Mouse (Mus musculus) cortical plate, adult 2 months (tissue): ENCODE data around the gene Slc32a1. TPM values are rescaled to one million over a fixed set of nuclear protein-coding genes. Genes with fewer than 3 reads are reported as not detected.
A peak's percentile ranks its signal among the peaks of the same experiment; 100 is the strongest.

ENCODE experiments used
- H3K27ac ChIP-seq: fragments of 200-500 bp; 2 replicates; pipeline ENCODE4 v1.5.1; 2012; ENCODE audit warnings: low read length, control low read depth, inconsistent platforms; ENCODE audit not compliant: insufficient read depth
- H3K4me1 ChIP-seq: fragments of 200-500 bp; 2 replicates; pipeline ENCODE4 v1.6.1; 2011; ENCODE audit warnings: low read length; ENCODE audit not compliant: control insufficient read depth, insufficient read depth
- H3K4me3 ChIP-seq: fragments of 200-500 bp; 2 replicates; pipeline ENCODE4 v1.5.1; 2011; ENCODE audit warnings: mild to moderate bottlenecking, low read length, control low read depth; ENCODE audit not compliant: insufficient read depth
- CTCF ChIP-seq: fragments of 200-500 bp; IDR thresholded peaks from 2 replicates; pipeline ENCODE4 v1.5.1; 2011; ENCODE audit warnings: mild to moderate bottlenecking, control low read depth, low read length; ENCODE audit not compliant: insufficient read depth; ENCODE audit errors: extremely low read depth
- POLR2A ChIP-seq: fragments of 200-500 bp; IDR thresholded peaks from 2 replicates; pipeline ENCODE4 v1.6.1; 2011; ENCODE audit warnings: mild to moderate bottlenecking, low read length, control low read depth; ENCODE audit not compliant: insufficient read depth; ENCODE audit errors: extremely low read depth
- polyA plus RNA-seq: library from polyadenylated mRNA; depleted of rRNA; stranded (reverse); fragments of >200 nt; gene quantifications from 2 replicates; pipeline ENCODE4 v1.2.3, GENCODE M21; 2012

Gene Slc32a1
- polyA plus RNA-seq, 1 experiment: 87.3 TPM

- Histone ChIP-seq H3K4me1 (no peaks in the 10 kb centered on the region), H3K4me3 (no peak overlapping the region), H3K27ac (no peak overlapping the region)
- TF ChIP-seq POLR2A (no peak), CTCF (no peak)
Observed at GRCm38 (mm10) chr2:158591286-158591685, 19.3 kb upstream of the Slc32a1 start.

- Histone ChIP-seq H3K4me3 (no peak overlapping the region), H3K27ac (no peak overlapping the region), H3K4me1 (no peaks in the 10 kb centered on the region)
- TF ChIP-seq CTCF (no peak), POLR2A (no peak)
Observed at GRCm38 (mm10) chr2:158593371-158593770, 17.2 kb upstream of the Slc32a1 start.

- TF ChIP-seq POLR2A (no peak), CTCF (no peak)
- no peak overlapping the region for H3K4me3 ChIP-seq
- no peak overlapping the region for H3K27ac ChIP-seq
Observed at GRCm38 (mm10) chr2:158595103-158595502, 15.5 kb upstream of the Slc32a1 start.

GRCm38 (mm10) chr2:158595577-158595976, 15.0 kb upstream of the Slc32a1 start:
- no peak overlapping the region for H3K27ac ChIP-seq
- no peaks in the 10 kb centered on the region for H3K4me1 ChIP-seq
- H3K4me3 ChIP-seq: no peak overlapping the region
- TF ChIP-seq POLR2A (no peak), CTCF (no peak)

More at GRCm38 (mm10) chr2:158595103-158595502, 15.5 kb upstream of the Slc32a1 start:
- H3K4me1 ChIP-seq: no peaks in the 10 kb centered on the region

- no peak for TF ChIP-seq POLR2A
- no peak for TF ChIP-seq CTCF
- no peak overlapping the region for H3K4me3 ChIP-seq
- no peaks in the 10 kb centered on the region for H3K4me1 ChIP-seq
- H3K27ac ChIP-seq: no peak overlapping the region
Observed at GRCm38 (mm10) chr2:158596803-158597202, 13.8 kb upstream of the Slc32a1 start.

DNA sequence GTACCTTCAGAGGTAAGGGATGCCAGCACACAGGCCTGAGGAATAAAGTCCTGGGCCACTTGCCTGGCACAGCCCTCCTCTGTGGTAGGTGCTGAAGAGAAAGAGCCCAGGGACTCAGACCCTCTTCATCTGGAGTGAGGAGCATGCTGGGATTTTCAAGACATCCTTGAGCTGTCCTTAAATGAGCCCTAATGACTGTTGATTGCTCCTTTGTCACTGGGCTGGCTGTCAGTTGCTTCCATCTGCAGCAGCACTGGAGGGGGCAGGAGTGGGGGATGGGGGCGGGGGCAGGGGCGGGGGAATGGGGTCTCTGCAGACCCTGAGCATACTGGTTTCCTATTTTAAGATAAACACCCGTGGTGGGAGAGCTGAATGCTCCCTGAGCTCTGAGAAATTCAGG, 10.1 kb upstream of the Slc32a1 start:
- H3K27ac ChIP-seq: no peak overlapping the region
- no peak for TF ChIP-seq POLR2A
- TF ChIP-seq CTCF: no peak
- no peak overlapping the region for H3K4me3 ChIP-seq
- no peaks in the 10 kb centered on the region for H3K4me1 ChIP-seq

- TF ChIP-seq POLR2A (no peak), CTCF (no peak)
- no peak overlapping the region for H3K4me3 ChIP-seq
- H3K4me1 ChIP-seq: no peaks in the 10 kb centered on the region
- H3K27ac ChIP-seq: no peak overlapping the region
Observed at GRCm38 (mm10) chr2:158601326-158601725, 9.2 kb upstream of the Slc32a1 start.

- TF ChIP-seq POLR2A: no peak
- no peak for TF ChIP-seq CTCF
- no peak overlapping the region for H3K27ac ChIP-seq
- no peaks in the 10 kb centered on the region for H3K4me1 ChIP-seq
- H3K4me3 ChIP-seq: no peak overlapping the region
Observed at GRCm38 (mm10) chr2:158602663-158603062, 7.9 kb upstream of the Slc32a1 start.

DNA sequence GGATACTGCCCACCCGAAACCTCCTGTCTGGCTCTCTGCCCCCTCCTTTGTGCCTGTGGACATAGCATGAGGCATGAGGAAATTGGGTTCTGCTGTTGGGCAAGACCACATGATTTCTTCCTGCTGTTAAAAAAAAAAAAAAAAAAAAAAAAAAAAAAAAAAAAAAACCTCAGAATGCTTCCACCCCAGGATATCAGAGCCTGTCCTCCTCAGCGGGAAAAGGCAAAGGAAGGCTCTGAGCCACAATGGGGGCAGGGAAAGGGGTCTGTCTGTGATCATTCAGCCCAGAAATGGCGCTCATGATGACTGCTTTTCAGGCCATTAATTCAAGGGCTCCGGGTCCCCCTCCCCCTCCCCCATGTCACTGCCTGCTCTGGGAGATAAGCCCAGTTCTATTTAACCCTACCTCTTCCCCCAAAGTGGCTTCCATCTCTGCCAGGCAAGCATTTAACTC, 4.0 kb upstream of the Slc32a1 start:
- no peak overlapping the region for H3K4me3 ChIP-seq
- H3K27ac ChIP-seq: no peak overlapping the region
- no peak for TF ChIP-seq CTCF
- TF ChIP-seq POLR2A: no peak
- no peaks in the 10 kb centered on the region for H3K4me1 ChIP-seq

DNA sequence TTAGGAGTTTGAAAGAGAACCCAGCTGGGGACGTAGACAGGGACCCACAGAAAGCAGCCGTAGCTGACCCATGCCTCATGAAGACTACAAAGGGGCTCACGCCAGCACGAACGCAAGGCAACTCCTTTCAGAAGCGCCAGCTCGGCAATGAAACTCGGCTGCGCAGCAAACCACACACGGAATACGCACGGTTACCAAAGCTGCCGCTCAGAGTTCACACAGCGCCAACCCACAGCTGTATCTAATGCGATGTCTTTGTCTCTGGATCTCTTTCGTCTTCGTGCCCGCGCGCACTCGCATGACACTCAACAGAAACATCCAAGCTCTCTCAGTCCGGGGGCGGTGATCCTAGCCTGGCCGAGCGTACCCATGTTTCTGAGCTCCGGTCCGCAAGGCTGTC, 886 bp upstream of the Slc32a1 start:
- Histone ChIP-seq H3K27ac (no peak overlapping the region), H3K4me1 (no peaks in the 10 kb centered on the region), H3K4me3 (peak overlapping the region; percentile 60)
- TF ChIP-seq CTCF (no peak), POLR2A (0 out of 2 replicates have a peak, but pooled peaks have one; percentile 15)
